Mouse (Mus musculus): ENCODE results near the gene Glce. TPM values are rescaled to one million over a fixed set of nuclear protein-coding genes. Genes with fewer than 3 reads are reported as not detected.

The Glce gene
- 2.9 TPM for polyA plus RNA-seq (2015; fragmentation: Illumina TruSeq; extraction: RNeasy Lipid Tissue Mini Kit (QIAGEN cat#74804); ENCODE audit: insufficient read depth, low read depth, low replicate concordance)

DNA sequence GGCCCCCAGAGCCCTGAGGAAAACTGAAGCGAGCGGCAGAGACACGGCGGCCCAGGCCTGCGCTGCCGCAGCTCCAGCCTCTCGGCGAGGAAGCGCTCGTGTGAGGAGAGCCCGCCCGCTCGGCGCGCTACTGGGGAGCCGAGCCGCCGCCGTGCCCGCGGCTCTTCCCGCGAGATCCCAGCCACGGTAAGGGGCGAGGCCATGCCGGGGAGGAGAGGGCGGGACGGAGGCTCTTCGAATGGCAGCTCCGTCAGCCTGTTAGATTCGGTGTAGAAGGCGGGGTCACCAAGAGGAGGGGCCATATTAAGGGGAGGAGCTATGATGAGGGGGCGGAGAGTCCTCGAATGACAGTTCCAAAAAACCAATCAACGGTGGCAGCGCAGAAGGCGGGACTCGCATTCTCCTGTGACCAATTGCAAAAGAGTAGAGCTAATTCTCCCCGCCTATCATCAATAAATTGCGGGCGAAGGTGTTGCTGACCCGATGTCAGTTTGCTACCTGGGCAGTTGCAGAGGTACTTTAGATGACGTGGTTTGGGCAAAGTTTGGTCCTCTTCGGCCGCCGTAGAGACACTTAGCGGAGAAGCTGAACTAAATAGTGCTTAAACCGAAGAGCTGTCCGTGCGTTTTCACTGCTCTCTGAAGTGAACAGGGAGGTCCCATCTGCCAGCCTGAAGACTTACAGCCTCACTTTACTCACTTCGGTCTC lies at the start of gene Glce:
TSS of gene Glce (minus strand) at position 148 of the 708 bp plus-strand sequence.

DNA sequence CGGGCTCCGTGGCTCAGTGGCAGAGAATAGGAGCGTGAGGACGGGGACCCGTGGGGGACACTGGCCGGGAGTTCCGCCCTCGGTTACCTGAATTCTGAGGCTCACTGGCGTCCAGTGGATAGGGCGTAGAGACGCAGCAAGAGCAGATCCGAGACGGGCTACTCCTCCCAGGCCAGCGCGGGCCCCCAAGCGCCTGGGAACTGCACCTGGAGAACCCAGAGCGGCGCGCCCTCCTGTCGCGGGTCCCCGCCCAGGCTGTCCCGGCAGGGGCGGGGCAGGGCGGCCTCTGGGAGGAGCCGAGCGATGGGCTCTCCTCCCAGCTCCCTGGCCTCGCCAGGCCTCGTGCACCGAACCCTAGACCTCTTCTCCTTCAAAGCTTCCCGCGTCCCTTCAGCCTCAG lies 95.9 kb downstream of the Glce start, which contains the start of gene Paqr5:
TSS of gene Paqr5 (minus strand) at position 257 of the 400 bp plus-strand sequence.

Other genes starting within 250 kb of the Glce start
- 2,093 TPM for gene Rplp1, start 208.1 kb downstream of the Glce start, polyA plus RNA-seq (2015; fragmentation: Illumina TruSeq; extraction: RNeasy Lipid Tissue Mini Kit (QIAGEN cat#74804); ENCODE audit: insufficient read depth, low read depth, low replicate concordance)
- 2.2 TPM for gene Kif23, start 175.9 kb downstream of the Glce start, polyA plus RNA-seq (2015; fragmentation: Illumina TruSeq; extraction: RNeasy Lipid Tissue Mini Kit (QIAGEN cat#74804); ENCODE audit: insufficient read depth, low read depth, low replicate concordance)
- 0.57 TPM for gene Paqr5, start 95.8 kb downstream of the Glce start, polyA plus RNA-seq (2015; fragmentation: Illumina TruSeq; extraction: RNeasy Lipid Tissue Mini Kit (QIAGEN cat#74804); ENCODE audit: insufficient read depth, low read depth, low replicate concordance)
- gene Spesp1, start 159.6 kb upstream of the Glce start, polyA plus RNA-seq (2015; fragmentation: Illumina TruSeq; extraction: RNeasy Lipid Tissue Mini Kit (QIAGEN cat#74804); ENCODE audit: insufficient read depth, low read depth, low replicate concordance), result not detected
- 42.0 TPM for gene Anp32a, start 218.6 kb upstream of the Glce start, polyA plus RNA-seq (2015; fragmentation: Illumina TruSeq; extraction: RNeasy Lipid Tissue Mini Kit (QIAGEN cat#74804); ENCODE audit: insufficient read depth, low read depth, low replicate concordance)